Mouse (Mus musculus): Measurements from ENCODE around the gene Gfi1.

Gene Gfi1

DNA sequence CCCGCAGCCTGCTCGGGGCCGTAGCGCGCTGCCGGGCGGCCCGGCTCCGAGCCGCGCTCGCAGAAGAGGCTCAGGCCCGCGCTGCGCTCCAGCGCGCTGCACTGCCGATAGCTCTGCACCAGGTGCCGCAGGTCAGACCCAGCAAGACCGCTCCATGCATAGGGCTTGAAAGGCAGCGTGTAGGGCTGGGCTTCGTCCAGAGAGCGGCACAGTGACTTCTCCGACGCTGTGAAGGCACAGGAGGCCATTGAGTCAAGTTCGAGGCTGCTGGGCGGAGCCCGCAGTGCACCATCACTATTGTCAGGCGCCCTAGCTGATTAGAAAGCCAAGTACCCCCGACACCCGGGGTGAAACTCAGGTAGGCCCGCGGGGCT is 4.2 kb downstream of the Gfi1 start:
- no peak for DNase-seq

DNA sequence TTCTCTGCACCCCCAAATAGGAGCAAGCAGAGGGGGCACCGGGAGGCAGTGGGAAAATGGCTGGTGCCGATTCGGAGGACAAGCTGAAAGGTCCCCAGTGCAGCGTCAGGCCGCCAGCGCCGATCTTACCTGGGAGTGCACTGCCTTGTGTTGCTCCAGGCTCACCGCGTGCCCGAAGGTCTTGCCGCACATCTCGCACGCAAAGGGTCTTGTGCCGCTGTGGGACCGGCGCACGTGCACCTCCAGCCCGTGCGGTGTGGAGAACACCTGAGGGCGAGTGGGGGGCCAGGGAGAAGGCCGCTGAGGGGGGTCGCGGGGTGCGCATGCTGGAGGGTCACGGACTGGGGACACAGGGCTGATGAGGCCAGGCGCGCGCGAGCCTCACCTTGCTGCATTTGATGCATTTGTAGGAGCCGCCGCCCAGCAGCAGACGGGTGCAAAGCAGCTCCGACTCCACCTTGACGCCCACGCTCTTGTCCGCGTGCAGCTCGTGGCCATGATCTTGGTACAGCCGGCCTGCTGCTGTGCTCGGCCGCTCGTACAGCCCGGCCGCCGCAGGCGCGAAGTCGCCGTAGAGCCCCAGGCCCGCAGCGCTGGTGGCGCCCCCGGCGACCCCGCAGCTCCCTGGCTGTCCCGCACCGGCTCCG is 4.7 kb downstream of the Gfi1 start:
- peak in 1 of 2 experiments; percentile 26 for DNase-seq

DNA sequence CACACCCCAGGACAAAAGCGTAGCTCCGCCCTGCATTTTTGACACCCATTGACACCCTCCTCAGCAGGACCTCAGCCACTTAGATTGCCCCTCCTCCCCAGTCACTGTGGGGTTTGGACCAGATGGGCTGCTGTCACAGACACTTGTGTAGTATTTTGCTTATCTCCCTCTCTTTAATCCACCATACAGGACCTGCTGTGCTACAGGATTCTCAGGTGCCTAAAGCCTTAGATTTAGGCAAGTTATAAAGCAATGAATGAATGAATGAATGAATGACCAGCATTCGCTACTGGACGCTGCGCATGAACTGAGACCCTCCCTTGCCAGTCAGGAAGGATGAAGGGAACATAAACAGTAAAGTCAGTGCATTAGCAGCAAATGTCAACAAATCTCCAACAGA is 5.3 kb downstream of the Gfi1 start:
- DNase-seq: no peak

DNA sequence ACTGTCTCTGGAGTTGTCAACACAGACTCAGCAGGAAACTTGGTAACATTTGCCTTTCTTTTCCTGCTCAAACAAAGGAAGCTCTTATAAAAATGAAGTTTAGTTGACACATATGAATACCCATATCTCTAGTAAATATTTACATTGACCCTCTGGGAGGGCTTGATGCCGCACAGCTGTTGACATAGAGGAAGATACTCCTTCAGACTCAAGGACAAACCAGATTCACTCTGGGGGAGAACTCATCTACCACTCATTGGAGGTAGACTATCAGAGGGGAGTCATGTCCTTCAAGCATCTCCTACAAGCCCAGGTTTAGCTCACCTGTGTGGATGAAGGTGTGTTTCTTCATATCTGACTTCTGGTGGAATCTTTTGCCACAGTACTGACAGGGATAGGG is 6.0 kb downstream of the Gfi1 start:
- no peak for DNase-seq

DNA sequence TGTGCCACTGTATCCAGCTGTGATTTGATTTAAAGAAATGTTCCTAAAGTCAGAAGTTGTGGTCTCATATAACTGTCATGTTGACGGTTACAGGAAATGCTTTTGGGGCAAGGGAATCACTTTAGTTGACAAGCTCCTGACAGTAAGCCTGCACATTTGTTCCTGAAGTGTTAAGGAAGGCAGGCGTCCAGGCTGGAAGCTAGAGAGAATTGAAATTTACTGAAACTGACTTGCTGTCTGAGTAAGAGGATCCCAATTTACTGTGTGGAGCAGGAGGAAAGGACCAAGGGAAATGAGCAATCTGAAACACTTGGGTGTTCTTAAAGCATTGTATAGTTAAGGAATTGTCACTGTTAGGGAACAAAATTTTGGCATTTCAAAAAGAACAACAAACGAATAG is 6.6 kb downstream of the Gfi1 start:
- no peak for DNase-seq

DNA sequence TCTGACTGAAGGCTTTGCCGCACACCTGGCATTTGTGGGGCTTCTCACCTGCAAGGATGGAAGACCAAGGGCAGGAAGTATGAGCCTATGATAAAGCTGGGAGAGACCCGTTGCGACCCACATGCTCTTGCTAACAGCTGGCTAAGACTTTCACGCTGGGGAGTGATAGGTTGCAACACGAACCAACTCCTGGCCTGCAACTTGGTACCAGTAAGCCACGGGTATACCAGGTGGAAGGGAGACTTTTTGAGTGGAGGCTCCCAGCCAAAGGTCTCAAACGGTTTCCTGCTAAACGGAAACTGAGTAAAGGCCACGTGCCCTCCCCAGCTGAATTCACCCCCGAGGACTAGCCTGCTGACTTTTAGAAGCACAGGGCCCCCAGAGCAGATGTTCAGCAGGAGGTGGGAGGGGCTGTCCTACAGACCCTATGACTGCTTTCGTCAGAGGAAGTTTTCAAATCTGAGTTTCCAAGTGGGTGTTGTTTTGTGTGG is 7.9 kb downstream of the Gfi1 start:
- no peak for DNase-seq

DNA sequence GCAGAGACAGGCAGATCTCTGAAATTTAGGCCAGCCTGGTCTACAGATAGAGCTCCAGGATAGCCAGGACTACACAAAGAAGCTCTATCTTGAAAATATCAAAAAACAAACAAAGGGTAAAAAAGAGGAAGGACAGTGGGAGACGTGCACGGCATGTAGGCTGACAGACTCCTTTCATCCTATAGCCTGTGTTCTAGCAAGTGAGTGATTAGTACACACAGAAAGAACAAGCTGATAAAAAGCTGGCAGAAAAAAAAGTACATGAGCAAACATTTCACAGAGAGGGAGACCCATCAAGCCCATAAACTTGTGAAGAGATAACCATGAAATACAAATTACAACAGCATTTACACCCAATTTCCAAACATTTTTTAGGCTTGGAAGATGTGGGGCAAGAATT is 14.1 kb downstream of the Gfi1 start:
- no peak for DNase-seq

DNA sequence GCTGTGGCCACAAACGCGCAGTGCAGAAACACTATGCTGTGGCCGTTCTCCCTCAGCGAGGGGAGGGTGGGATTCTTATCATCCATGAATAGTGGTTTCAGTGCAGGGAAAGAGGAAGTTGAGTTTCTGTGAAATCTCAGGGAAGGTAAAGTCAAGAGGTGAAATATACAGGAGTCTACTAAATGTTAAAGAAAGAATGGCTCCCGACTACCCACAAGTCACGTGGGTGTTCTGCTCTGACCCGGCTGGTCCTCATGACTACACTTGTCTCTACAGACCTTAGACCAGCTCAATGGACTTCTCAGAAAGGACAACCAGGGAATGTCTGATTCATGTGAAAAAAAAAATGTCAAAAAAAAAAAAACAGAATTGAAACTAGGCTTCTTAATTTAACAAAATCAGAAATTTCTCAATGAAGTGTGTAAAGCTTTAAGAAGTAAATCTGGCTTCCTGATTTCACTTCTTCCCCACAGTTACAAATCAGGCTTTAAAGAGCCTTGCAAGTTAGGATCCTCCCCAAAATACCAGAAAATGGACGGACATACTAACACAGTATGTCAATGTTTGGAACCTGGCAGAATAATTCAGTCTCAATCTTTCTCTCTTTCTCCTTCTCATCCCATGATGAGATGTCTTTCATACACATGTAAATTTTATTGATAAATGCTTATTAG is 17.6 kb downstream of the Gfi1 start:
- no peak for DNase-seq

DNA sequence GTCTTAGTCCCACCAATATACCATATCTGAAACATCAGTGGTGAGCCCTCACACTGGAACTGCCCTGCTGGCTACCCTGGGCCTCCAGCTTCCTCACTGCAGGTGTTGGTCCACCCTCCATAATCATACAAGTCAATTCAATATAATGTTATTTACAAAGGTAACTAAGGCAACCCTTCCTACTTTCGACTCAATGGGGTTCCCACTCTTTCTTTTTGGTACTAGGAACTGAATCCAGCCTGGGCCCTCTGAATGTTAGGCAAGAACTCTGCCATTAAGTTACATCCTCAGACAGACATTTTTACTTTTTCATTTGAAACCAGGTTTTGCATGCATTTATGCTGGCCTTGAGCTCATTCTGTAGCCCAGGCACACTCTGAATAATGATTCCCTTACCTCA is 19.6 kb downstream of the Gfi1 start:
- DNase-seq: no peak

DNA sequence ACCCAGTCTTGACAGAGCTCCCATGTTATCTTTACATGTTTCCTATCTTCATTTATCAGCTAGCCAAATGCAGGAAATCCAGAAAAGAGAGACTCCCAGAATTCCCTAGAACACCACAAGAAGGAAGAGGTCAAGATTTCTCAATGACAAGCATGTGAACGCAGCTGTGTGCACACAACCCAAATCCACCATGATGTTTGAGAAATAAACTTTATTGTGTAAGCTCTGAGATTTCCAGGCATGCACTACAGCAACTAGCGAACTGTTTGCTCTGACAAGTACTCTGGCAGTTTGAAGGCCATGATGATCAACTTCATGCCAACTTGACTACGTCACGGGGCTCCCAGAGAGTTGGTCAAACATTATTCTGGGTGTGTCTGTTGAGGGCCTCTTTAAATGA is 20.1 kb downstream of the Gfi1 start:
- peak in 1 of 2 experiments; percentile 36 for DNase-seq

DNA sequence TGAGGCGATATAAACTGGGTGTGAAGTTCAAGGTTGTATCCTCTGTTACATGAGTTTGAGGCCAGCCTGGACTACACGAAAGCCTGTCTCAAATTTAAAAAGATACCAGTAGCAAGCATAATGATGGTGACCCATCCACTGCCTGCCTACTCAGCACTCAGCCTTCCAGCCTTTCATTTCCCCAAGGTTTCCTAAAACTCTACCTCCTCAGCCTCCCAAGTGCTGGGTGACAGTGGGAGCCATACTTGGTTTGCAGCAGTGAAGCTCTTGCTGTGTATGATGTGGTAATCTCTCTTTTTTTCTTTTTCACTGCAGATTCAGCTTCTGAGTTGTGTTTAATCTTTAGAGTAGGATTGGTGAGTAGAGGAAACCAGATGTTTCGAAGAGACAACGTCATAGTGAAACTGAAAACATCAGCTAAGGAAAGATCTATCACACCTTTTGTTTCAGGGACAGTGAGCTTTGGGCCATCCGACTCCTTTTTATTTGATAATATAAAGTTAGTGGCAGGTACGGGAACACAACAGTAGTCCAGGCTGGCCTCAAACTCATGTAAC is 22.6 kb downstream of the Gfi1 start:
- no peak for DNase-seq

DNA sequence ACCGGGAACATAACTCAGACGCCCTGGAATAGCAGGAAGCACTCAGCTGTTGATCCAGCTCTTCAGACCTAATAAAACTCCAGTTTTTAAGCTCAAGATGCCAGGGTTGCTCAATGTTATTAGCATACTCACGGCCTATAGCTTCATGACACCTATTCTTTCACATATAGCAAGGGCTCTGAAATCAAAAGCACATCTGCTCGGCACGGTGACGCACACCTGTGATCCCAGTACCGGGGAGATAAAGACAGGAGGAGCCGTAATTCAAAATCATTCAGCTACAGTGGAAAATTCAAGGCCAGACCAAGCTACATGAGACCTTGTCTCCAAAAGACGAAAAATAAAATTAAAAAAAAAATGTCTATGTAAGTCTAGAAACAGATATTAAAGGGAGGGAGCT is 24.2 kb downstream of the Gfi1 start:
- DNase-seq: no peak

DNA sequence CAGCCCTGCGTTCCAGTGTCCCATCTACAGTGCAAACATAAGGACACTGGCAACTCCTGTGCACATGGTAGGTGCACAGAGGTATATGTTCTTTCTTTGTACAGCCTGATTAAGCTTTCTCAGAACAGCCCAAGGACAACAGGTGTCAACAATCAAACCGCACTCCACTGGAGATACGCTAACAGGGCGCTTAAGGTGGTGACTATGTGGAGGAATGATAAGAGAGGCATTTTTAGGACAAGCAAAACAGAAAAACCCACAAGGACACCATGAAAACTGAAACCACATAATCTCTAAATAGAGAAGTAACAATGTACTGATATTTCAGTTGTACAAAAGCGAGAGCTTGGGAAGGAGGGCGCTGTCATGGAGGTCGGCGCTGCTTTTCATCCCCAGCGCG is 25.0 kb downstream of the Gfi1 start:
- DNase-seq: no peak

DNA sequence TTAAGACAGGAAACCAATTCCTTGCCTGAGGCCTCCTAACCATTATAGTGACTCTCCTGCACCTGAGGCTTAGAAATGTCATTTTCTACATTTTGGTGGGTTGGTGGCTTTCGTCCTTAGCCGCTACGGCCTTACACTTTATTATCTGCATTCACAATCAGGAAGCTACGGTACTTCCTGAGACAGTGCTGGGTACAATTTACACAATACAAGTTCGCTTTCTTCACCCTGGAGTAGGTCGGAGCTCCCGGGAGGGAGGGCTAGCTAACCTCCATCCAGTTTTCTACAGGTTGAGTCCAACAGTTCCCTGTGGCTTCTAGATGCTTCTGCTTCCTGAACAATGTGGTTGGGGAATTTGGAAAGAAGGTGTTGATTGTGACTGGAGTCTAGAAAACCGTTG is 26.9 kb downstream of the Gfi1 start:
- DNase-seq: no peak

DNA sequence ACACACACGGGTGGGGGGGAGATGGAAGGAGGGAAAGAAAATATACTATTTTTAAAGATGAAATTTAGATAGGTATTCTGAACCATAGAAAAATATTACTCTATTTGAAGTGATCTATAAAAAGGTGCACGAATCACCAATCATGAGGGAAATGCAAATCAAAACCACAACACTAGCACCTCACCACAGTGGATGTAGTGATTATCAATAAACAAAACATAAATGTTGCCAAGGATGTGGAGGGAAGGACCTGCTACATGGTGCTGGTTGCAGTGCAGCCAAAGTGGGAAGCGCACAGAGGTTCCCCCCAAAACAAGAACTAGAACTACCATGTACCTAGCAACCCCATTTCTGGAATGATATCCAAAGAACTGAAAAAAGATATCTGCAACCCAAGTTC is 30.8 kb downstream of the Gfi1 start:
- DNase-seq: no peak

DNA sequence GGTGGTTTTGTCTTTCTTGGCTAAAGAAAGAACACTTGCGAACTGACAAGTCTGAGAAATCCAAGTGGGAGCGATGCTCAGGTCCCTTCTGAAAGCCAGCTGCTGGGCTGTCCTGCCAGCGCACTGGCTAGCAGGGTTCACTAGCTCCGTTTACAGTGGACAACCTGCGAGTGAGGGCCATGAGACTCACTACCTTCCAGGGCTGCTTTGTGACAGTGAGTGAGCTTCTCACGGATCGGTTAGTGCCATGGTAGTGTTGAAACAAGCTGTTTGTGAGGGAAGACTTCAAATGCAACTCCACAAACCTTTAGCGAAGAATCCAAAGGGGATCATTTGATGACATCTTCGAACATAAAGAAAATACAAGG is 37.4 kb downstream of the Gfi1 start:
- DNase-seq: no peak

DNA sequence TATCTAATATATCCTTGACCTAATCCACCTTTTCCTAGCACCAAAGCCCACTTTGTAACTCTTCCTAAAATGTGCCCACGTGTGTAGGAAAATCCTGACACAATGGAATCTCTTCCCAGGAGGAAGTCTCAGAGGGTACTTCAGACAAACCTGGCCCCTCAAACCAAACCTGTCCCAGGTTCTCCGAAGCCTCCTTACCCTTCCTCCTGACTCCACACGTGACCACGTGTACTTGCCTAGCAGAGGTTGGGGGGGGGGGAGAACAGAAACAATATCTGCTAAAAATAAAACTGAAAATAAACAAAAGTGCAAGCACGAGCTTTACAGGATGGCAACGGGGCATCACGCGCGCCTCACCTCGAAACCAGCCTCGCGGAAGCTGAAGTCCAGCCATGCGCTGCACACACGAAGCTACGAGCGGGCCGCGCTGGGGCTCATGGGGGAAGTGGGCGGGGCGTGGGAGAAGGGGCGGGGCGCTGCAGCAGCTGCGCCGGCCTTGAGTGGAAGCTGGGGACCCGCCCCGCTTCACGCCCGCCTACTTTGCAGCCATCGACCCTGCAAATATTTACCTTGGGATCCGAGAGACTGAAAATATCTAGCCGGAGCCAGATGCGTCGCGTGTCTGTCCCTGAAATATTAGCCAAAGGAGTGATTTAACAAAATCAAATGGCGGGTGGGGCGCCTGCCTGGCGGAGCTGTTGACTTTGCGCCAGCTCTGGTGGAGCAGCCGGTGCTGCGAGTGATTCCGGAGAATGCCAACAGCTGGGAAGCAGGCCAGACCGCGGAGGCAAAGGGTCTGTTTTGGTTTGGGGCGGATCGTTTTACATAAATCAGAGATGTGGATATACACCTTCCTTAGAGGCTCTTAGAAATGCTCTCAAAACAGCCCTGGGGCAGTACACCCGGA is 38.0 kb downstream of the Gfi1 start:
- DNase-seq: peak; percentile 74 to 79

DNA sequence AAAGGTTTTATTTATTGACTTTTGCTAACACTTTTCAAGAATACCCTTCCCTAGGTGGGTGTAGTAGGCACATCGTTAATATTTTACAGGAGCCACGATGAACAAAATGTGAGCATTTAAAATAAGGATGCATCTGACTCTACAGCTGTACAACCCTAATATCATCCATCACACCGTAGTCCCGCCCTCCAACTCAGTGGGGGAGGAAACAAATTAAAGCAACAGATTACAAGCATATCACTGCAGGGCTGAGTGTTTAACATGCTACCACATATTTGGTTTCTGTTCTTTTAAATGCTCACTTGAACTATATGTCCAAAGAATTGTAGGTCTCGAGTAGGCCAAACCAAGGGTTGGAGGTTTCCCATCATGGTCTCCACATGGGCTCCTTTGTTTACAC is 38.7 kb downstream of the Gfi1 start:
- DNase-seq: no peak

DNA sequence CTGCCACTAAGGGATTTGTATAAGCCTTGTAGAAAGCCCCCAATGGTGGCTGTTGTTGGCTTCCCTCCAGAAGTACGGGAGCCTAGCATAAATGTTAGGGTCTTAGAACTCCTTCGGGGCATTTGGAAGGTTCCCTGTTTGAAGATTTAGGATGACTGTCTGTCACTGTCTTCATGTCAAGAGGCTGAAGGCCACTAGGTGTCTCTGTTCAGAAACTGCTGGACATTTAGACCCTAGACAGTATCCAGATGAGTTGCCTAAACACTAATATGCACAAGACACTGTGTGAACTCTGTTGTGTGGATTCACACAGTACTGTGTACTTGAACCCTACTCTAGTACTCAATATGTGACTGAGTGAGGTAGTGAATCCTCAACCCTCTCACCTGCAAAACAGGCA is 41.5 kb downstream of the Gfi1 start:
- no peak for DNase-seq

DNA sequence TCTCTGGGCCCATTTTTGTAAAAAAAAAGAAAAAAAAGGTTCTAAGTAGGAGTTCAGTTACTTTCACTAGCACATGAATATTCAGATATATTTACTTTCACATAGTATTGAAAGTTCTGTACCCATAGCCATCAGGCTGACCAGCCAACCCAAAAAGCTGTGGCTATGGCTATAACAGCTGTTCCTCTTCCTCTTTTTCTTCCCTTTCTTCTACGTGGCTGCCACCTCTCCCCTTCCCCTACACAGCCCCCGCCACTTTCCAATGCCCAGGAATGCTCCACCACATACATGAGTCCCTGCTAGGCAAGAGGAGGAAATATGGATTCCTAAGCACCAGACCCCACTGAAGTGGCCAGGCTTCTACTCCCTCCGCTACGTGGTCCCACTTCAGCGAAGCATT is 44.5 kb downstream of the Gfi1 start:
- no peak for DNase-seq

DNA sequence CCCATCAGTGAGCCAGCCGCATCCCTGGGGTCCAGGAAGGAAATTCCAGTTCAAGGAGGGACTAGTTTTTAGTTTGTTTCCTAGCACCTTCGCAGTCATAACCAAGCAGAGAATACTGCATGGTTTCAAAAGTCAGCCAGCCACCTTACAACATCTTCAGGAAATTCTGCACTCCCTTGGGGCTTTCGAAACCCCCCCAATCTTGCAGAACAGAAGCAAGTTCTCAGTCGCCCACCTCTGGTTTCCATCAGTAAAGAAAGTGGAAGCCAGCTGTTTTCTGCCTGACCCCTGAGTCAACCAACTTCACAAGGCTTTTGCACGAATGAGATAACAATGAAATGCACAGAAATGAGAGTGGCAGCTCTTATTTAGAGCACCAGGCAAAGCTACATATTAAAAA is 47.4 kb downstream of the Gfi1 start:
- DNase-seq: no peak
